Comparison of ENCODE assay signal across 19 mouse cellular contexts in the genomic region with DNA sequence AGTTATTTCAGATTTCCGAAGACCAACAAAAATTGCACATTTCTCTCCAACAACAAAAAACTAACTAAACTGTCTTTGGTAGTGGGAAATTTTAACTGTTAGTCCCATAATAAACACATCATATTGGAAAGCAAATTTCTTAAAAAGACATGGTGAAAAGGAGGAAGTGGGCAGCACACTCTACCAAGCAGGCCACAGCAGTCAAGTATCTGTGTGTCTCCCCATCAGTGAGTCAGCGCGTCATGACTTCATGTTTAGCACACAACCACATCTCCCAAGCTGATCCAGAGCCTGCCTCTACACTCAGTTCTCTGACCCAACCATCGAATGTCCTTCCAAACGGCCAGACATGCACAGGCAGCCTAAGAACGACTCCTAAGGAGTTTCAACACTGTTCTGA. TPM values are rescaled to one million over a fixed set of nuclear protein-coding genes. Genes with fewer than 3 reads are reported as not detected.
A peak's percentile ranks its signal among the peaks of the same experiment; 100 is the strongest.
DNase-seq lines count a peak whose midpoint lies in the region; ATAC-seq and TF ChIP-seq lines count a peak whose summit lies in the region.
"Had no signal": no experiment of that assay in that cellular context is flagged by ENCODE, and none has a peak within 500 bp of the region (broad histone marks: within the 10 kb centered on the region; RNA-seq: fewer than 3 reads in every experiment).

No protein-coding gene starts in this region.

- peaks cover 3% of the 10 kb centered on the region; the same call in 1 of the 2 replicates for H3K4me1 ChIP-seq in stomach, postnatal 0 days (replicated peaks; ENCODE audit: control insufficient read depth, insufficient read depth)

- TF ChIP-seq CTCF in stomach, postnatal 0 days (IDR thresholded peaks at IDR 0.05; ENCODE audit: low read depth) = no peak

- H3K4me2 ChIP-seq in stomach, postnatal 0 days (replicated peaks; ENCODE audit: low read depth) = no peak overlapping the region
- H3K4me2 ChIP-seq: forebrain, embryonic 12.5 days; hindbrain, embryonic 13.5 days; neural tube, embryonic 15.5 days had no signal

- no peak overlapping the region for H3K4me3 ChIP-seq in stomach, postnatal 0 days (ENCODE audit: low read depth, low read length)
- H3K4me3 ChIP-seq: embryonic facial prominence, embryonic 10.5 days; forebrain, embryonic 12.5 days; hindbrain, embryonic 13.5 days; midbrain, embryonic 10.5 days; neural tube, embryonic 15.5 days had no signal

- 0 out of 2 replicates have a peak overlapping the region, but pooled peaks have one; percentile 49 for H3K27ac ChIP-seq in stomach, postnatal 0 days (replicated peaks)
- H3K27ac ChIP-seq: embryonic facial prominence, embryonic 10.5 days; forebrain, embryonic 12.5 days; hindbrain, embryonic 13.5 days; midbrain, embryonic 10.5 days; neural tube, embryonic 15.5 days had no signal

- H3K27me3 ChIP-seq in stomach, postnatal 0 days (ENCODE audit: control insufficient read depth, insufficient read depth, low read length) = no peaks in the 10 kb centered on the region
- H3K27me3 ChIP-seq: forebrain, embryonic 12.5 days; hindbrain, embryonic 13.5 days; neural tube, embryonic 15.5 days had no signal

- peak; percentile 49 for DNase-seq in heart, adult 11 months
- no peak for DNase-seq in heart, postnatal 4 days
- DNase-seq in MEL-GATA-1-ER (ENCODE audit: extremely low read depth, low read depth) = peak; percentile 71
- DNase-seq in stomach, postnatal 0 days (ENCODE audit: low spot score) = no peak
- DNase-seq in right cerebral cortex, postnatal 25 days = no peak
- DNase-seq in lung, postnatal 10 days = no peak
- DNase-seq: adrenal gland, postnatal 25 days; cerebellum, adult 11-12 months; gastrocnemius, postnatal 14 days; liver, postnatal 0 days; right cerebral cortex, postnatal 4 days had no signal

- H3K36me3 ChIP-seq in stomach, postnatal 0 days (ENCODE audit: control insufficient read depth, insufficient read depth, low read length) = no peaks in the 10 kb centered on the region
- H3K36me3 ChIP-seq: embryonic facial prominence, embryonic 10.5 days; forebrain, embryonic 12.5 days; hindbrain, embryonic 13.5 days; midbrain, embryonic 10.5 days; neural tube, embryonic 15.5 days had no signal

- WGBS in stomach, postnatal 0 days = 63% methylated on average over 6 of the region's 6 CpGs

- ATAC-seq in megakaryocyte progenitor cell, adult 5-6 weeks (replicated peaks; ENCODE audit: poor library complexity) = peak; percentile 76
- no peak for ATAC-seq in stomach, postnatal 0 days (ENCODE audit: low FRiP score, low TSS enrichment)
- ATAC-seq in megakaryocyte-erythroid progenitor cell, adult 5-6 weeks (replicated peaks; ENCODE audit: low FRiP score, low TSS enrichment, poor library complexity, severe bottlenecking) = no peak
- ATAC-seq: inflammation-experienced regulatory T-cells, adult 6 months; liver, postnatal 0 days had no signal

- H3K9ac ChIP-seq in stomach, postnatal 0 days (ENCODE audit: low read length) = no peak overlapping the region
- H3K9ac ChIP-seq: forebrain, embryonic 12.5 days; hindbrain, embryonic 13.5 days; liver, postnatal 0 days; neural tube, embryonic 15.5 days had no signal

- H3K9me3 ChIP-seq in stomach, postnatal 0 days (ENCODE audit: control insufficient read depth, low read length) = no peaks in the 10 kb centered on the region
- H3K9me3 ChIP-seq: embryonic facial prominence, embryonic 10.5 days; forebrain, embryonic 12.5 days; hindbrain, embryonic 13.5 days; midbrain, embryonic 10.5 days; neural tube, embryonic 15.5 days had no signal

- TF ChIP-seq EP300 in stomach, postnatal 0 days (optimal IDR thresholded peaks at IDR 0.05) = no peak

RNA-seq across cellular contexts. Expression of a gene that starts 17.5 kb away (rescaled TPM):
- 10 to 100 TPM; 42.3 to 45.2 TPM for total RNA-seq in heart, postnatal 4 days (2021)
- 9.1 and 10.2 TPM in 2 replicates for total RNA-seq in megakaryocyte progenitor cell, adult 5-6 weeks (2015)
- 13.8 and 17.2 TPM in 2 replicates for total RNA-seq in megakaryocyte progenitor cell, adult 5-6 weeks (2017)
- polyA plus RNA-seq in stomach, postnatal 0 days (2015; fragmentation: Nextera tagmentation; extraction: Ambion mirVana) = 14.9 and 16.2 TPM in 2 replicates
- total RNA-seq in megakaryocyte-erythroid progenitor cell, adult 5-6 weeks (2014; fragmentation: Nextera tagmentation) = 15.2 and 19.6 TPM in 2 replicates
- 11.0 and 12.1 TPM in 2 replicates for total RNA-seq in megakaryocyte-erythroid progenitor cell, adult 5-6 weeks (2017)

Comparison
In these comparisons a context has a peak if more than half of its experiments do, and no peak if none do; other contexts are left out.
1. DNase-seq: peak in heart, adult 11 months (single experiment) and MEL-GATA-1-ER (single experiment); none in heart, postnatal 4 days (single experiment), stomach, postnatal 0 days (single experiment), right cerebral cortex, postnatal 25 days (single experiment) and lung, postnatal 10 days (single experiment).